Mouse (Mus musculus): Measurements from ENCODE around the gene Sgip1. TPM values are rescaled to one million over a fixed set of nuclear protein-coding genes. Genes with fewer than 3 reads are reported as not detected.

The Sgip1 gene
- total and polyA plus RNA-seq, 3 experiments: 0.33 TPM; not detected in 2

DNA sequence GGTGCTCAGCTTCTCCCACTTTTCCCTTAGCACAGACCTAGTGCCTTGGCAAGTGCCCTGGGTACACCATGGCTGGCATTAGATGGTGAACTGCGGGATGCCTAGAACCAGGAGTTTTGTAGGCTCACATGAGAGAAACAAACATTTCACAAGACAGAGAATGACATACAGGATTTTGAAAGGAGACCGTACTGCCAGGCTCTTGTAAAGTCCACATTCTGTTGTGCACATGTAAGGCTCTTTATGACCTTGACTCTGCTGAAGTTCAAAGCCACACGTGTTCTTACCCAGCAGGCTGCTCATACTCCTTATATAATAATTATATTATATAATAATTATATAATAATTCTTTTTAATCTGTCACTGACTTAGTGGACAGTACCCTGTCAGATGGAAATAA, 65.9 kb downstream of the Sgip1 start:
- TF ChIP-seq CTCF (IDR thresholded peaks at IDR 0.05; ENCODE audit: low read depth, low read length) (no peak), POLR2AphosphoS5 (IDR thresholded peaks at IDR 0.05; ENCODE audit: insufficient replicate concordance, low read depth, low read length) (no peak), GATA2 (IDR thresholded peaks at IDR 0.05; ENCODE audit: borderline replicate concordance, low read depth, low read length) (no peak), TAL1 (conservative IDR thresholded peaks at IDR 0.05; ENCODE audit: low read depth, low read length) (no peak), GATA1 (IDR thresholded peaks at IDR 0.05; ENCODE audit: borderline replicate concordance, low read length) (no peak)
- Histone ChIP-seq H3K4me3 (ENCODE audit: low read depth, low read length) (no peak overlapping the region), H3K4me1 (ENCODE audit: insufficient read depth, low read depth, low read length) (no peaks in the 10 kb centered on the region), H3K27me3 (ENCODE audit: insufficient read depth, low read length) (no peaks in the 10 kb centered on the region), H3K9me3 (replicated peaks) (peaks cover 38% of the 10 kb centered on the region), H3K36me3 (replicated peaks) (no peaks in the 10 kb centered on the region)
- DNase-seq (ENCODE audit: low spot score) (no peak), ATAC-seq (ENCODE audit: extremely low read depth, insufficient number of reproducible peaks, low FRiP score, poor library complexity, severe bottlenecking) (no peak)

DNA sequence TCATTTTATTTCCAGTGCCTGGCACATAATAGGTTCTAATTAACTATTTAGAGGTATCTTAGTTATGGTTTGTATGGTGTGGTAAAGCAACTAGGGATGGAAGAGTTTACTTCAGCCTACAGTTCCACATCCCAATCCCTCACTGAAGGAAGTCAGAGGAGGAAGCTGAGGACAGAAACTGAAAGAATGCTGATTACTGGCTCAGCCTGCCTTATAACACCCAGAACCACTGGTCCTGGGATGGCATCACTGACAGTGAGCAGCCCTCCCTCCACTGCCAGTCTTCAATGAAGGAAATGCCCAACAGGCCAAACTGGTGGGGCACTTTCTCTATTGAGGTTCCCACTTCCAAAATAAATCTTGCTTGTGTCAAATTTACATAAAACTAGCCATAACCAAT, 67.2 kb downstream of the Sgip1 start:
- peaks cover 44% of the 10 kb centered on the region for H3K9me3 ChIP-seq (replicated peaks)
- ATAC-seq (ENCODE audit: extremely low read depth, insufficient number of reproducible peaks, low FRiP score, poor library complexity, severe bottlenecking) (no peak), DNase-seq (ENCODE audit: low spot score) (no peak)
- H3K27me3 ChIP-seq (ENCODE audit: insufficient read depth, low read length): no peaks in the 10 kb centered on the region
- no peaks in the 10 kb centered on the region for H3K4me1 ChIP-seq (ENCODE audit: insufficient read depth, low read depth, low read length)
- H3K4me3 ChIP-seq (ENCODE audit: low read depth, low read length): no peak overlapping the region
- H3K36me3 ChIP-seq (replicated peaks): no peaks in the 10 kb centered on the region
- TF ChIP-seq TAL1 (conservative IDR thresholded peaks at IDR 0.05; ENCODE audit: low read depth, low read length): no peak
- TF ChIP-seq GATA1 (IDR thresholded peaks at IDR 0.05; ENCODE audit: borderline replicate concordance, low read length): no peak
- no peak for TF ChIP-seq POLR2AphosphoS5 (IDR thresholded peaks at IDR 0.05; ENCODE audit: insufficient replicate concordance, low read depth, low read length)
- no peak for TF ChIP-seq GATA2 (IDR thresholded peaks at IDR 0.05; ENCODE audit: borderline replicate concordance, low read depth, low read length)
- no peak for TF ChIP-seq CTCF (IDR thresholded peaks at IDR 0.05; ENCODE audit: low read depth, low read length)

DNA sequence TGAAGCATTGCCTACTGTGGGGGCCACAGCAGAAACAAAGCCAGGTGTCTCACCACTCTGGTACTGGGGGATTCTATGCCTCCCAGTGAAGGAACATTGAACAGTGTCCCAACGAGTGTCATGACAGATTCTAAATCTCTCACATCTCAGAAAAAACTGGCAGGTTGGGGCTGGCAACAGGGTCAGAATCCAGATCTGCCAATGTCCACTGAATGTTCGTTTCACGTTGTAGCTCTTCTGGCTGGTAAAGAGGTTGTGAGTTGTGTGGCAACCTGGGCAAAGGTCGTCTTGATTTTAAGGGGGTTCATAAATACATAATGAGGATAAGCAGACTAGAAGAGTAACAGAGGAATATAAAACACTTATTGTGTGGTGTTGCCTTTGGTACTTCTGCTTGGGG, 68.2 kb downstream of the Sgip1 start:
- no peak for DNase-seq (ENCODE audit: low spot score)
- H3K27me3 ChIP-seq (ENCODE audit: insufficient read depth, low read length): no peaks in the 10 kb centered on the region
- TF ChIP-seq TAL1 (conservative IDR thresholded peaks at IDR 0.05; ENCODE audit: low read depth, low read length): no peak
- TF ChIP-seq CTCF (IDR thresholded peaks at IDR 0.05; ENCODE audit: low read depth, low read length): no peak
- no peak for TF ChIP-seq GATA2 (IDR thresholded peaks at IDR 0.05; ENCODE audit: borderline replicate concordance, low read depth, low read length)
- TF ChIP-seq POLR2AphosphoS5 (IDR thresholded peaks at IDR 0.05; ENCODE audit: insufficient replicate concordance, low read depth, low read length): no peak
- TF ChIP-seq GATA1 (IDR thresholded peaks at IDR 0.05; ENCODE audit: borderline replicate concordance, low read length): no peak
- H3K36me3 ChIP-seq (replicated peaks): no peaks in the 10 kb centered on the region
- no peak for ATAC-seq (ENCODE audit: extremely low read depth, insufficient number of reproducible peaks, low FRiP score, poor library complexity, severe bottlenecking)
- H3K9me3 ChIP-seq (replicated peaks): peaks cover 45% of the 10 kb centered on the region
- no peak overlapping the region for H3K4me3 ChIP-seq (ENCODE audit: low read depth, low read length)
- no peaks in the 10 kb centered on the region for H3K4me1 ChIP-seq (ENCODE audit: insufficient read depth, low read depth, low read length)

DNA sequence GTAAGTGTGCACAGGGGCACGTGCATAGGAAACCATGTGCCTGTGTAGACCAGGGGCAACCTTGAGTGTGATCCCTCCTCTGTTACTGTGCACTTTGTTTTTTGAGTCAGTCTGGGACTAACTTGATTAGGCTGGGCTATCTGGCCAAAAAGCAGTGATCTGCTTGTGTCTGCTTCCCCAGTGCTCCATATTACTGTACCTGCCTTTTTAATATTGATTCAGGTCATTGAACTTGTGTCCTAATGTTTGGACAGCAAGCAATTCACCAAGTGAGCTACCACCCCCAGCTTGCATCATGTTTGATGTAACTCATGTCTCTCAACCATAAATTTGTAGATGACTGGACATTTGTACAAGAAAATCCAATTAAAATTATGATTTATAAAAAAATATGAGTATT, 69.2 kb downstream of the Sgip1 start:
- H3K27me3 ChIP-seq (ENCODE audit: insufficient read depth, low read length): no peaks in the 10 kb centered on the region
- H3K36me3 ChIP-seq (replicated peaks): no peaks in the 10 kb centered on the region
- H3K4me1 ChIP-seq (ENCODE audit: insufficient read depth, low read depth, low read length): no peaks in the 10 kb centered on the region
- peaks cover 41% of the 10 kb centered on the region for H3K9me3 ChIP-seq (replicated peaks)
- no peak overlapping the region for H3K4me3 ChIP-seq (ENCODE audit: low read depth, low read length)
- ATAC-seq (ENCODE audit: extremely low read depth, insufficient number of reproducible peaks, low FRiP score, poor library complexity, severe bottlenecking): no peak
- DNase-seq (ENCODE audit: low spot score): no peak
- TF ChIP-seq GATA1 (IDR thresholded peaks at IDR 0.05; ENCODE audit: borderline replicate concordance, low read length) (no peak), CTCF (IDR thresholded peaks at IDR 0.05; ENCODE audit: low read depth, low read length) (no peak), TAL1 (conservative IDR thresholded peaks at IDR 0.05; ENCODE audit: low read depth, low read length) (no peak), GATA2 (IDR thresholded peaks at IDR 0.05; ENCODE audit: borderline replicate concordance, low read depth, low read length) (no peak), POLR2AphosphoS5 (IDR thresholded peaks at IDR 0.05; ENCODE audit: insufficient replicate concordance, low read depth, low read length) (no peak)

DNA sequence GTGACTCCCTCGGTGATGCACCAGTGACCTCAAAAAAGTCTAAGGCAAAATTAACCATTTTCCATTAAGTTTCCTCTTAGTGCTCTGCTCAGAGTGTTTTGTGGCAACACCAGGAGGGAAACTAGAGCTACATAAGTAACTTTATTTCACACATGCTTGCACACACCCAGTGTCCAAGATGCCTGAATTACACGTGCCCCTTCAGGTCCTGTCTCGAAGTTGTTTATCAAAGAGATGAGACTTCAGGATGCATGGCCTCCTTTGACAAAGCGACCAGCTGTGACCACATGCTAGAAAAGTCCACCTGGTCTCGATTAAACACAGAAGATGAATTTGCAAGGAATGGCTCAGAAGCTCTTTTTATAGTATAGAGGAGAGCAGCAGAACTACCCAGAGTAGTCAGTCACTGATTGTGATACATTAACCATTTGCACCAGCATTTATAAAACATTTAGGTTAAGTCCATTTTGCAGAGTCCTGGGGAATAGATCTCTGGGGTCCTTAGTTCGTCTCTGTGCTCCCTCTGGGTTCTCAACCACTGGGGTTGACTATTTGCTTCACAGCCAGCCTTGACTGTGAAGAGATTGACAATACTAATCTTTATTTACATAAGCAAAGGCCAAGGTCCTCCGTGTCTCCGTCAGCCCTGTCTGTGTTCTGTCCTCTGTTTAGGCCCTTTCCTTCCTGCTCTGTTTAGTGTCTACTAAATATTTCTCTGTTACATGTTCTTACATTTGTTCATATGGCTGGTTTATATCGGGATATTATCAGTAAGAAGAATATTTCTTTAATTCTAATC, 70.1 kb downstream of the Sgip1 start:
- Histone ChIP-seq H3K9me3 (replicated peaks) (peaks cover 38% of the 10 kb centered on the region), H3K27me3 (ENCODE audit: insufficient read depth, low read length) (no peaks in the 10 kb centered on the region), H3K36me3 (replicated peaks) (no peaks in the 10 kb centered on the region), H3K4me1 (ENCODE audit: insufficient read depth, low read depth, low read length) (no peaks in the 10 kb centered on the region), H3K4me3 (ENCODE audit: low read depth, low read length) (no peak overlapping the region)
- TF ChIP-seq POLR2AphosphoS5 (IDR thresholded peaks at IDR 0.05; ENCODE audit: insufficient replicate concordance, low read depth, low read length) (no peak), TAL1 (conservative IDR thresholded peaks at IDR 0.05; ENCODE audit: low read depth, low read length) (no peak), GATA1 (IDR thresholded peaks at IDR 0.05; ENCODE audit: borderline replicate concordance, low read length) (no peak), CTCF (IDR thresholded peaks at IDR 0.05; ENCODE audit: low read depth, low read length) (no peak), GATA2 (IDR thresholded peaks at IDR 0.05; ENCODE audit: borderline replicate concordance, low read depth, low read length) (no peak)
- no peak for DNase-seq (ENCODE audit: low spot score)
- no peak for ATAC-seq (ENCODE audit: extremely low read depth, insufficient number of reproducible peaks, low FRiP score, poor library complexity, severe bottlenecking)

DNA sequence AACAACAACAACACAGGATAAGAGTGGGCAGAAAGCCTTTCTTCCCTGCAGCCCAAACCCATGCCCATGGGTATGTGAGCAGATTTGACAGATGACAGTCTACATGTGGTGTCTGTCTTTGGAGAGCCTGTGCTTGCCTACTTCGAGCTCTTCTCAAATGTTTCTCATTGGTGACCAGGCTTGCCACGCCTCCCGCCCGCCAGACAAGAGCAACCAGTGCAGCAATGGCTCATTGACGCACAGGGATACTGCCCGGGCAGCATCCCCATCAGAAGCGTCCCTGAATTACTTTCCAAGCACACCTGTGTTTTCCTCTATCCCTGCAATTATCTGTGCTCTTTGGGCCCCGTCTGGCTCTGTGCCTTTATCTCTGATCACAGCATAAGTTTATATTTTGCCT, 72.2 kb downstream of the Sgip1 start:
- no peaks in the 10 kb centered on the region for H3K36me3 ChIP-seq (replicated peaks)
- TF ChIP-seq TAL1 (conservative IDR thresholded peaks at IDR 0.05; ENCODE audit: low read depth, low read length) (no peak), POLR2AphosphoS5 (IDR thresholded peaks at IDR 0.05; ENCODE audit: insufficient replicate concordance, low read depth, low read length) (no peak), CTCF (IDR thresholded peaks at IDR 0.05; ENCODE audit: low read depth, low read length) (no peak), GATA2 (IDR thresholded peaks at IDR 0.05; ENCODE audit: borderline replicate concordance, low read depth, low read length) (no peak), GATA1 (IDR thresholded peaks at IDR 0.05; ENCODE audit: borderline replicate concordance, low read length) (no peak)

More for the DNA sequence above, 72.2 kb downstream of the Sgip1 start:
- Histone ChIP-seq H3K9me3 (replicated peaks) (peaks cover 35% of the 10 kb centered on the region), H3K4me1 (ENCODE audit: insufficient read depth, low read depth, low read length) (no peaks in the 10 kb centered on the region), H3K4me3 (ENCODE audit: low read depth, low read length) (no peak overlapping the region), H3K27me3 (ENCODE audit: insufficient read depth, low read length) (no peaks in the 10 kb centered on the region)
- ATAC-seq (ENCODE audit: extremely low read depth, insufficient number of reproducible peaks, low FRiP score, poor library complexity, severe bottlenecking) (no peak; the same call in 1 of the 2 replicates), DNase-seq (ENCODE audit: low spot score) (no peak)
